Mouse (Mus musculus) gonadal fat pad, adult 2 months (tissue): Measurements from ENCODE around the gene March11. TPM values are rescaled to one million over a fixed set of nuclear protein-coding genes. Genes with fewer than 3 reads are reported as not detected.

Experiments used
- DNase-seq: peaks from one replicate; pipeline ENCODE4 v3.0.0-alpha.2; 2012; ENCODE audit warnings: low read depth
- polyA plus RNA-seq: library from polyadenylated mRNA; depleted of rRNA; stranded (reverse); fragments of >200 nt; gene quantifications from 2 replicates; pipeline ENCODE4 v1.2.3, GENCODE M21; 2012; rRNA removed

March11 gene
- polyA plus RNA-seq: 0.69 and 1.4 TPM in 2 replicates

DNA sequence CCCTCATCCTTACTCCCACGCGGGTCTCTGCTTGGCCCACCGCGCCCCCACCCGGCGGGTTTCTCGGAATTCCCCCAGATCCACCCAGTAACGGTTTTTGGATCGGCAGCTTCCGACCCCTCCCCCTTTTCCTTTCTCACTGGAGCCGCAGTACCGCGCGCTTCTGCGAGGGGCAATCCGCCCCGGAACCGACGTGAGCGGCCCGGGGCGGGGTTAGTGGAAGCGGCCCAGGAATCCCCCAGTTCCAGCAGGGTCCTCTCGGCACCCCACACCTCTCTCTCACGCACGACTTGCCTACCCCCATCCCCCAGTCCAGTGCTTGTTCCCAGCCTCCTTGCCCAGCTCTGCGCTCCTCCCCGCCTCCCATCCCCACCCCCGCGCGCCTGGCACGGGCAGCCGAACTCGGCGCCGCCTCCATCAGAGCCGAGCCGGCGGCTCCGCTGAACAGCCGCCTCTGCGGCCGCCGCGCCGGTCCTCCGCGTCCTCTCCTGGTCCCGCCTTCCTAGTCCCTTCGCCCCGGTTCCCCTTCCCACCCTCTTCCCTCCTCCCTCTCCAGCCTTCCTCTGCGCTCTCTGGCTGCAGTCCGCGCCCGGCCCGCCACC lies at the start of gene March11:
March11 (plus strand) TSS at position 420 of the 602 bp plus-strand sequence.
- no peak for DNase-seq

DNA sequence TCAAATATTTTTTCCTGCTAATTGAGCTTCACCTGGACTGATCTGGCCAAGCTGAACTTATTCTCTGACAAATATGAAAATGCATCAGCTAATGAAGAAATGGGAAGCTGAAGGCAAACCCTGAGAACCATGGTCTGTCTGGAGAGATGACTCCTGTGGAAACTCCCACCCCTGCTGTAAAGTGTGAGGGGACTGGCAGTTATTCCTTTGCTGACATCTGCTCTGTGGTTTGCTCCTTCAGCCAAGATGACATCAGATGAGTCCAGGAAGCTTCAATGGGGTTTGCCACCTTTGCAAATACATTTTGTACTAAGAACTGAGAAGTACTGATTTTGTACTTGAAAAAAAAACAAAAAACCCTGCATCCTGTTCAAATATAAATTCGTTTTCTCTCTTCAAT lies 46.5 kb upstream of the March11 start:
- no peak for DNase-seq

DNA sequence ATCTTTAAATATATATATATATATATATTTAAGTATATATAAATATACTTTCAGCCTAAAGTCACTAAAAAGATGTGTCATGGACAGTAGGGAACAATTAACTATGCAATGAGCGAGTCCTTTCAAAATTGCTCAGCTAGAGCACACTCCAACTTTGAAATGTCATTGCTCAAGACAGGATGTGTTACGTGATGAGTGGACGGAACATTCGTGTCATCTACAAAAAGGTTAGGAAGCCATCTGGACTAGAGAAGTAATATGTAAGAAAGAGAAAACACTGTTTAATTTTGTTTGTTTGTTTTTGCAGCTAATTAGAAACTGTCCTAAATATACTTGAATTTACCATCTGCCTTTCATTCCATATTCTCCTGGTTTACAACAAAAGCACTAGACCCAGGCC lies 39.3 kb upstream of the March11 start:
- DNase-seq: no peak

DNA sequence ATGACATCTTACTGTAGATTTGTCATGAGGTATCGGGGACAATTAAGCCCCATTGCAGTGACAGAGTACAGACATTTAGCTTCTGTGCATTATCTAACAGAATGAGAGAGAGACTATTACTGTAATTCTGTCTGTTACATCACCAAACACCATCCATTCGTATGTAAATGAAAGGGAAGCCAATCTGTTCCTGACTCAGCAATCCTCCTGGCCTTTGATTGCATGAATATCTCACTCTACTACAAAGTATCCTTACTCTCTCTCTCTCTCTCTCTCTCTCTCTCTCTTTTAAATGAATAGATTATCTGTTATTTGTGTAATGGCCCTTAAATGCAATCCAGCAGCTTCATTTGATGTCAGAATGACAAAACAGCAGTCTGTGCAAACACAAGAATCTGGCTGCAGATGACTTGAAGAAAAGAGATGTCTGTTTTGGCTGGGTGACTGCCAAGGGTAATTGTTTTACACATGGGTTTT lies 32.8 kb upstream of the March11 start:
- DNase-seq: no peak

DNA sequence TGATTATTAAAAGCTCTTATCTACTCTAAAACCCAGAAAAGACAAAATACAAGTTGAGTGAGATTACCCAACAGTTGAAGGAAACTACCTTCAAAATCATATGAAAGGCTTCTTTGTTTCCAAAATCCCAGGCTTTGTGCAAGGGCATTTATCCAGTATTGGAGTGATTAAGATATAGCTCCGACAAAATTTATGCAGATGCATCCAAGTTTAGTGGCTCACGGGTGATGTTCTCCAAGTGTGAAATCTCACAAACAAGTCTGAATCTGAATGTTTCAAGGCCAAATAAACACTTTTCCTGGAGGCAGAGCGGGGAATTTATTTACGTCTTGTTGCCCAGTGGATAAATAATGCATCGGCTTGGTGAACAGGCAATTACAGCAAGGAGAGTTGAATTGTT lies 32.2 kb upstream of the March11 start:
- DNase-seq: no peak

DNA sequence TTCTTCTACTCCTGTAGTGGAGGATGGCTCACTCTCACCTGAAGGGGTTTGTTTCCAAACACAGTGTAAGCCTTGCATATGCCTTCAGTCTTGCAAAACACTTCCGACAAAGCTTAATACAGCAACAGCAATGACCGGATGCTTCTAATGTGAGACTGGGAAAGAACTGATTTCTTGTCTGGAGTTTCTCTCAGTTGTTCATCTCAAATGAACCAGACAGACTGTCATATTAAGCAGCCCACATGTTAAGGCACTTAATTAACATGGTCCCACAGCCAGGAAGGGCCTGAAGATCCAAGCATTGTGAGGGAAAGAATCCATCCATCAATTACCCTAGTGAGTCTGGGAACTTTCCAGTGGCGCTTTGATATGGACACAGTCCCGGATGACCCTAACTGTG lies 17.0 kb upstream of the March11 start:
- no peak for DNase-seq

DNA sequence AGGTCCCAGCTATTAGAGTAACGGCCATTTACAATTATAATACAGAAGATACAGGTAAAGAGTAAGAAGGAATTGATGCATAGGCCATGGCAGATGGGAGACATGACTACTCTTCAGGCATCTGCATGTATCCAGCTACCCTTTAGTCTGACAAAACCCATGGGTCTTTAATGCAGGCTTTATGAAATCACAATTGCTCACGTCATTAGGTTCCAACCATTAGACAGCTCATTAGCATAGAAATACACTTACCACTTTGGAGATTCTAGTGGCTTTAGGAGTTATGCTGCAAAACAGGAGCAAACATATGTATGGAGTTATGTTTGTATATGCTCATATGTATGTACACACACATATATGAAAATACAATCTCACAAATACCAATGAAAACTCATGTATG lies 16.0 kb upstream of the March11 start:
- DNase-seq: no peak

DNA sequence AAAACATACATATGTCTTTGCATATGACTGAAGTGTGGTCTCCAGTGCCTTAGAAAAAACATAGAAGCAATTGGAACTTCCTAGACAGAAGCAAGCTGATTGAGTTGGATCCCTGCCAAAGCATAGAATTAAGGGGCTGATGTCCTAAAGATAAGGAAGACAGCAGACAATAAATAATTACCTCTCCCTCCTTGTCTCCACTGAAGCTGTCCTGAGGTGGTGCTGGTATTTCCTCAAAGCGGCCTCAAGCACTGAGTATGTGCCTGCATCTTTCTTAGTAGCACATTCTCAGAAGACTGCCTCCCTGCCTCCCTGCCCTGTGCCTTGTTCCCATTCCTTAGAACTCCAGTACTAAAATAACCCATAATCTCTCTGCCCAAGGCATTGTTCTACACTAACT lies 15.6 kb upstream of the March11 start:
- no peak for DNase-seq

DNA sequence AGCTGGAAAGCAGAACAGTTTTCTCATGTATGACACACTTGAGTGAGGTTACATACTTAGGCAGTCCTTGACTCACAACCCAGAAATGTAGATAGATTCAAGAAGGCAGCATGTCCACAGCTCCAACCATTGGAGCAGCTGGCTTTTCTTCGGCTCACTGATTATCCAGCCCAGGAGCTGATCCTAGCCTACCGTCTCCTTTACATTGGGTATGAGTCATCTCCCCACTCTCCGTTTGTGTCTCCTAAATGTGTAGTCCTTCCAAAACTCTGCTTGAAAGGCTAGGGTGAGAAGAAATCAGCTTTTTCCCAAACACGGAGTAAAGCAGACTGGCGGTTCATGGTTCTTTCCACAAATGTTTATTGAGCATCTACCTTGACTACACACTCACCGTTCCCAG lies 10.2 kb upstream of the March11 start:
- DNase-seq: no peak

DNA sequence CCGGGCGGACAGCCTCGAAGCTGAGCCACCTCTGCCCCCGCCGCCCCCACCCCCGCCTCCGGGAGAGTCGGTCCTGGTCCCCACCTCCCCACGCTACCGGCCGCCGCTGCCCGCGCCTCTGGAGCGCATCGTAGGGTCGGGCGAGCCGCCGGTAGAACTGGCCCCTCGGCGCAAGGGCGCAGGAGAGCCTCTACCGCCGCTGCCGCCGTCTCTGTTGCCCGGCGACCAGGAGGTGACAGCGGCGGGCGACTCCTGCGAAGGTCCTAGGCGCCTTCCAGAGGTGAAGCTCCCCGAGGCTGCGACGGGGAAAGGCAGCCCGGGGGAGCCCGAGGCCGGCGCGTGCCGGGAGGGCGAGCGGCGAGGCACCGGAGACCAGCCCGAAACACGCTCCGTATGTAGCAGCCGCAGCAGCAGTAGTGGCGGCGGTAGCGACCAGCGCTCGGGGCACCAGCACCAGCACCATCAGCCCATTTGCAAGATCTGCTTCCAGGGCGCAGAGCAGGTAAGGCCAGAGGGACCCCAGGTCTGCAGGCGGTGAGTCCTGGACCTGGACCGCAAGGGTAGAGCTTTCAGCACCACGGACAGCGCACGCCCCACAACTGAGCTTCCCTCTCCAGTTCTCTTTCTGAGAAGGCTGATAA lies 563 bp downstream of the March11 start:
- no peak for DNase-seq

DNA sequence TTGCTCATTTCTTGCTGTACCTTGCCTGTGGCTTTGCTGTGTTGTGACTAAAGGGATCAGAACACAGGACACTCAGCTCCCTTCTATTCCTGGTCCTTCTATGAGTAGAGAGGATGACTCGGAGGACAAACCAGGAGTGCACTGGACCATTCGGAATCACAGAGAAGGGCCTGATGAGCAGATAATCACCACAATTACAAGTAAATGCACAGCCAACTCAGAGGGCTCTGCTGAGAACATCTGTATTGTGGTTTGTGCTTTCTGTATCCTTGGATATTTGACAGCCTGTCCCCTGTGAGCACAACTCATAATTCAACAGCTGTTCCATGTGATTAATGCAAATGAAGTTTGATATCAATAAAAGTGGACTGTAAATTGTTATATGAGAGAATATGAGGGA lies 11.0 kb downstream of the March11 start:
- DNase-seq: no peak

DNA sequence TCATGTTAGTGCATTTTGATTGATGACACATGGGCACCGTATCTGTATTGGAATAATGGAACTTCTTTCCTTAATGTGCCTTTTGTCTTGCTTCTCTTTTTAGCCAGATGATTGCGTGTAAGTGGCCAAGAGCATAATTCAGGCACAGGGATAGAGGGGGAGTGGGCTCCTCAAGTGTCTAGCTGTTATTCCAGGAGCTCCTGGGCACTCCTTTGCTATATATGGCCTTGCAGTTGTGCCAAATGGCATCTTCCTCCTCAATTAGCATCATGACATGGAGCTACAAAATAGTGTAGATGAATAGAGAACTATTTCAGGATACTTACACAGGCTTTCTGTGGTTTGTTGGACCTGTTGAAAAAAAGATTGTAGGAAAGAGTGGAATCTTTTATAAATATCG lies 11.6 kb downstream of the March11 start:
- DNase-seq: no peak

DNA sequence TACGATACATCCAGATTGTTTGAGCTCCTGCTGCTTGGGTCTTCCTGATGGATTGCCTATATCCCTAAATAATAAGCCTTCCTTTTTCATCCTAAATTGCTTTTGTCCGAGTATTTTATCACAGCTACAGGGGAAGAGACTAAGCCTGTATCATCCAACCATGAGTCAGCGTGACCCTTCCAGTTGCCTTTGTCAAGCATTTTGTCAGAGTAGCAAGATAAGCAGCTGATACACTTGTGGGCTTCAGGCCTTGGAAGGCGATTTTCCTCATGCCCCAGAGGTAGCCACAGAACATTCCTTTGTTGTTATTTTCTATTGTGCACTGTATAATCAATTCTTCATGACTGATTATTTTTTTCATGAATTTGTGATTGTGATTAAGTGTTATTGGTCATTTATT lies 14.0 kb downstream of the March11 start:
- no peak for DNase-seq

DNA sequence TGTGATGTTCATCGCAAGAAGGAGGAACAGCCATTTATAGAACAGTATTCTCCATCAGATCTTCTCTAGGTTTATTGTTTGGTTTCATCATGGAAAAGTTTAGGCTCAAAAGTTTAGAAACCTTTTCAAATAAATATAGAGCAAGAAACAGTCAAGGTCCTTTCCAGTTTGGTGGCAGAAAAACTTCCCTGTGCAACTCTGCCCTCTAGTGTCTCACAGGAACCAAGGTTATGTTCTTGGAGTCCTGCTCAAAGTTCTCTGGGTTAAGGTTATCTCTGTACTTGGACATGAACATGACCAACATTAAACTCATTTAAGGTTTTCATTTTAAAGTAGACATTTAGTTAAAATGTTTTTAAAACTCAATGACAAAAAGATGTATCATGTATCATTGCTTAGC lies 18.3 kb downstream of the March11 start:
- no peak for DNase-seq

DNA sequence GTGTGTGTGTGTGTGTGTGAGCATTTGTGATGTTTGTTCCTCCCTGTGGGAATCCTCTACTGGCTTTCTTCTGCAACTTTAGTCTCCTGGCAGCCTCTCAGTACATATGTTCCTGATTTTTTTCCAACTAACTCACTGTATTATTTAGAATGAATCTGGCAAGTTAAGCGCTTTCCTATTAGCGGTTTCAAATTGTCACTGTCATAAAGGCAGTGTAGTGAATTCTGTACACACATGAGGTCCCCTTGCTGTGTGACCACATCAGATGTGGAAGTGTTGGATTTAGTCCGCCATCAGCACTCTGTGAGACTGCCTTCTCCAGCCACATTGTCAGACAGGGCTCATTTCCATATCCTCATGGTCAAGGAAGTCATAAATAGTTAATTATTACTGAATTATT lies 26.9 kb downstream of the March11 start:
- DNase-seq: no peak

DNA sequence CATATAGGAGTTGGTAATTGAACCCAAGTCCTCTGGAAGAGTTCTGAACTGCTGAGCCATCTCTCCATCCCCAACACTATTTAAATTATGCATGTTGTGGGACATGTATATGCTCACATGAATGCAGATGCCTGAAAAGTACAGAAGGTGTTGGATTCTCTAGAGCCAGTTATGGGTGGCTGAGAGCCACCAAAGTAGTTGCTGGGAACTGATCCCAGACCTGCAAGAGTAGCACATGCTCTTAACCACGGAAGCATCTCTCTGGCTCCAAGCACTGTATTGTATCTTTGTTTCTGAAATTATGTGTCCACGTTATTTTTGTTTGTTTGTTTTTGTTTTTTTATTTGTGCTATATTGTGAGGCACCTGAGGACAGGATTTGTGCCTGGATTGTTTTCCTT lies 28.9 kb downstream of the March11 start:
- no peak for DNase-seq

DNA sequence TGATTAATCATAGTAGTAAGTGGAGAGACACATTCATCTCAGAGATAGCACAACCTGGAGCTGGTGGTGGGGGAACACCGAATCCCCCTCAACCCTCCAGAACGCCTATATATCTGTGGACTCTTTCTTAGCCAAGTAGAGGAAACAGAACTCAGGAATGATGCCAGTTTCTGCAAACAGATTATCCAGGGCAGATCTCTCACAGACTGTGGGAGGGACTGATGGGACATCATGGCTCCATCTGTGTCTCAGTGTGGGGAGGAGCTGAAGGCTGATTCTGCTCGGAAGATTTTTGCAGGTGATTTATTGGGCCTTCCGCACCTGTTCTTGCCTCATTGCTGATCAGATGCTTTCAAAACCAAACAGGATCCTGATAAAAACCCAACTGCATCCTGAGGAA lies 29.5 kb downstream of the March11 start:
- DNase-seq: no peak

DNA sequence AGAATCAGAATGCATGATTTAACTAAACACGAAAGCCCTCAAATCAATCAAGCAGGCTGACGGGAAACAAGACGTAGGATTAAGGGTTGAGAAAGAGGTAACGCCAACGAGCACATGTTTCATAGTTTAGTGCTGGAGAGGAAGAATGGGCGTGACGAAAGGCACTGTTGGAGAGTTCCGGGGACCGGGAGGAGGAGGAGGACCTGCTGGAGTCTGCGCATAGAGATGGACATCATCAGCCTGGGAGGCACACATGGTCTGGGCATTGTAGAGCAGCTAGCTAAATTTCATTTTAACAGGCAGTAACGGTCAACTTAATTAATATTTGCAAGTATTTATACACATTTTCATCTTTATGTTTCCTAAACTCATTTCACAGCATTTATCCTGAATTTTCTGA lies 31.6 kb downstream of the March11 start:
- DNase-seq: no peak

DNA sequence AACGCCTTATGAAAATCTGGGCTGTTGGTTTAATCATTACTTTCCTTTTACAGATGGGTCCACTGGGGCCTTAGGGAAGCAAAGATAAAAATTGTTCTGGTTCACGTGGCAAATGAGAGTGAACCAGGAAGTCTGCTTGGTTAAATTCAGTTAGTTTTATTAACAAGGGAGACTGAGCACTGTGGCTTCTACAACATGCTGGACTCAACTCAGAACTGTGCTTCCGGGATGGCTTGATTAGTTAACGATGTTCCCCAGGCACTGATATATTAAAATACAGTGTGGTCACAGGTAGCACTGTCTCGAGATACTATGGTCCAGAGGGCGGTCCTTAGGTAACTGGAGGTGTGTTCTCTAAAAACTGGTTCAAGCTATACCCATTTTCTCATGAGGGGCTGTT lies 32.1 kb downstream of the March11 start:
- no peak for DNase-seq

DNA sequence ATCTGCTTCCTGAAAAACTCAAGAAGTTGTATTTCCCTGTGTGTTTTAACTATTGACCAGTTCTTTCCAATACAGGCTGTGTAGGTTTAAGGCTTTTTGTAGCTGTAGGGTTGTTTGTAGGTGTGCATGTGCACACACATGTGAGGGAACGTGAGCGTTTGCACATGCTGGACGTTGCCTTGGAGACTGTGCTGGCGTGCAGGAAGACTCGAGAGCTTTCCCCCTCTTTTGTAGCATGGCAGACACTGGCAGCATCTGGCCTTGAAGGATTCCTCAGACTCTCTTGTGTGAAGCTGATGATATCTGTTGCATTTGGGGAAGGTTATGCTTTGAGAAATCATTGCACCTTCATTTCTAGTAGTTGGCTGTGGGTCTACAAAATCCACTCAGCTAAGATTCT lies 35.5 kb downstream of the March11 start:
- no peak for DNase-seq

DNA sequence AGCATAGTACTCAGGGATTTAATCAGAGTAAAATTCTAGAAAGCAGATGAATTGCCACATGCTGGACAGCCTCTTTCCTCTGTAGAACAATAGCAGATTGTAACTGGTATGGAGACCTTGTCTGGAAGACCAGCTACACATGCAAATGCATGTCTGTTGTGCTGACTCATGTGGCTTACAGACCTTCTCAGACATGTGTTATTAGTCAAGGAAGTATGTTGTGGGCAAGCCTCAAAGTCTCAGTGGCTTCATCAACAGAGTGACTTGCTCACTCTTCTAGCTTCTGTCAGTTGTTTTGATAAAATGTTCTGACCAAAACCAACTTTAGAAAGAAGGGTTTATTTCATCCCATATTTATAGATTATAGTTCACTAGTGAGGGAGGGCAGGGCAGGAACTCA lies 44.8 kb downstream of the March11 start:
- no peak for DNase-seq

DNA sequence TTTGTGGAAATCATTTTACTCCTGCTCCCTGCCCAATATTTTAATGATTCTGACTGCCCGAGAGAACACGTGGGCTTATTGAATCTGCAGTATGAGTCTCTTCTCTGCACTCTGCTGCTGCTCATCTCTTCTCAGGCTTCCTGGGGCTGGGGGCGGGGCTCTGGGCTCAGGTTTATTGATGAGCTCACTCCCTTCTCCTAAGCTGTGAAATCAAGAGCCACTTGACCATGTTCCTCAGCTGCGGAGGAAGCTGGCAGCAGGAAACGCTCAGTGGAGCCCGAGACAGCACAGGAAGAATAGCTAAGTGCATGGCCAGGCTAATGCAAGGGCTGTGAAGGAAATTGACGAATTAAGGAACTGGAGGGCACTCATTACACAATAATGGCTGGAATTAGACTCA lies 56.5 kb downstream of the March11 start:
- DNase-seq: no peak

DNA sequence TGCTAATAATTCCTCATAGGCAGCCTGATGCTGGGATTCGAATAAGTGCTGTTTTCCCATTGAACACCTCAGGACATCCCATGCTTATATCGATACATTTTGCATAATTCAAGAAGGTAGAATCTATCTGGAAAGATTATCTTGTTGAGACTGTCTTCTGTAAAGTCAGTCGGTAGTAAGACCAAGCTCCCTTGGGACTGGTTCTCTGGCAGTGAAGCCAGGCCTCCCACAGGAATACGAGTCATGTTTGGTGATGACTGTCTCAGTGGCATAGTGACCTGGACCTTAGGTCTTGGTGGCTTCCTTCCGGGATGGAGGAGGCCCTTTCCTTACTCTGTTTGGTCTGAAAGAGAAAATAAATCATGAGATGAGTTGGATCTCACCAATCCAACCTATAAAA lies 57.7 kb downstream of the March11 start:
- no peak for DNase-seq

DNA sequence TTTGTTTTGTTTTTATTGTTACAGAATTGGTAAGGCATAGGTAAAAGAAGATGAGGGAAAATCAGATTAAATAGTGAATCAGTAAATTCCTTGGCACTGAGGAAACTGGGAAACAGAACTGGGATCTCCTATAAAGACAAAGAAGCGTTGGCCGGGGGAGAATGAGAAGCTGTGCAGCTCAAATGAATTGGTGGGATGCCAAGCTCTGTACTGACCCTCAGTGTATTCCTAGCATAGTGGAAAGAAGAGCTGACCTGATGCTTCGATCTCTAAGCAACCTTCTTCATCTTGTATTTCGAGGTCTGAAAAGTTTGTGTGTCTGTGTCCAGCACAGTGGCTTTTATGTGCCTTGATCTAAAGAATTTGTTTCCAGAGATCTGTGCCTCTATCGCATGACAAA lies 64.9 kb downstream of the March11 start:
- no peak for DNase-seq
